Mouse (Mus musculus): Measurements from ENCODE around the gene Tnfaip8l1.

Gene Tnfaip8l1

DNA sequence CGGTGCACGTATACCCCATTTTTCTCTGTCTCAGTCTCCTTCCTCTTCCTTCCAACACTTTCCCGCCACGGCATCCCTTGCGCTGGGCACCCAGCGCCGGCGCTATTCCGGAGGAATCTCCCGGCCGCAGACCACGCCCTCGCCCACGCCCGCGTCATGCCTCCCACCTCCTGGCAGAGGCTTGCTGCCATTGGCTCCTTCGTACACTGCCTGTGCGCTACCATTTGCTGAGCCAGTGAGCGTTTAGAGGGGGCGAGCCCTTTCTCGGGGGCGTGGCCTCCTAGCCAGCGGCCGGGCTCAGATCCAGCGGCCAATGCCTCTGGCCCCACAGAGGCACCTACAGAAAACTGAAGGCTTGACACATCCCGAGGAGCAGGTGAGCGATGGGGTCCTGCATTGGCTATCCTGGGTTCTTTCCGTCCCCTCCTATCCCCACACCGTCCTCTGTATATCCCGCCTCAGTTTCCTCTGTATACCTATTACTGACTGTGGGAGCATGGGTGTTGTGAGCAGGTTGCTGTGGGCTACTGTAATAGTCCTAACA, at the start of gene Tnfaip8l1:
Gene Tnfaip8l1 (plus strand): TSS at position 247 of the 544 bp plus-strand sequence.
- DNase-seq (ENCODE audit: low spot score) = peak; percentile 93

DNA sequence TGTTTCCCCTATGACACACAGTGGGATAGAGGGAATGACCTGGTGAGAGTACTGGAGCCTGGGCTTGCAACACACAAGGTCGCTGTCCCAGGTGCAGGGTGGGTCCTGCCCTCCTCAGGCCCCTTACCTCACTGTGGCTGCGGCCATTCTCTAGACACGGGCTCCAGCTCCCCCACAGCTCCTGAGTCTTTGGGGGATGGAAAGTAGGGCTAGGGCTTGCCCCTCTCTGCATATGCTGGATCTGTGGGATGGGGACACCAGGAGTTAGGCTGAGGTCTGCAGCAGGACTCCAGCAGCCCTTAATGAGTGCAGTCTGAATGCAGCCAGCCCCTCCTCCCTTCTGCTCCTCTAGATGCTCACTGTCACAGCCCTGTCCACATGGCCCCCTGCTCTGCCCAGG, 49.5 kb upstream of the Tnfaip8l1 start:
- DNase-seq (ENCODE audit: low spot score) = no peak

GRCm38 (mm10) chr17:56116193-56116592, 46.1 kb upstream of the Tnfaip8l1 start:
- DNase-seq (ENCODE audit: low spot score) = no peak

- DNase-seq (ENCODE audit: low spot score) = peak; percentile 69
These were observed 45.0 kb upstream of the Tnfaip8l1 start, which contains the start of gene Plin5 for GRCm38 (mm10) chr17:56117251-56117710. Gene Plin5 (minus strand): TSS chr17:56117596.

GRCm38 (mm10) chr17:56119431-56119830, 42.8 kb upstream of the Tnfaip8l1 start:
- no peak for DNase-seq (ENCODE audit: low spot score)

DNA sequence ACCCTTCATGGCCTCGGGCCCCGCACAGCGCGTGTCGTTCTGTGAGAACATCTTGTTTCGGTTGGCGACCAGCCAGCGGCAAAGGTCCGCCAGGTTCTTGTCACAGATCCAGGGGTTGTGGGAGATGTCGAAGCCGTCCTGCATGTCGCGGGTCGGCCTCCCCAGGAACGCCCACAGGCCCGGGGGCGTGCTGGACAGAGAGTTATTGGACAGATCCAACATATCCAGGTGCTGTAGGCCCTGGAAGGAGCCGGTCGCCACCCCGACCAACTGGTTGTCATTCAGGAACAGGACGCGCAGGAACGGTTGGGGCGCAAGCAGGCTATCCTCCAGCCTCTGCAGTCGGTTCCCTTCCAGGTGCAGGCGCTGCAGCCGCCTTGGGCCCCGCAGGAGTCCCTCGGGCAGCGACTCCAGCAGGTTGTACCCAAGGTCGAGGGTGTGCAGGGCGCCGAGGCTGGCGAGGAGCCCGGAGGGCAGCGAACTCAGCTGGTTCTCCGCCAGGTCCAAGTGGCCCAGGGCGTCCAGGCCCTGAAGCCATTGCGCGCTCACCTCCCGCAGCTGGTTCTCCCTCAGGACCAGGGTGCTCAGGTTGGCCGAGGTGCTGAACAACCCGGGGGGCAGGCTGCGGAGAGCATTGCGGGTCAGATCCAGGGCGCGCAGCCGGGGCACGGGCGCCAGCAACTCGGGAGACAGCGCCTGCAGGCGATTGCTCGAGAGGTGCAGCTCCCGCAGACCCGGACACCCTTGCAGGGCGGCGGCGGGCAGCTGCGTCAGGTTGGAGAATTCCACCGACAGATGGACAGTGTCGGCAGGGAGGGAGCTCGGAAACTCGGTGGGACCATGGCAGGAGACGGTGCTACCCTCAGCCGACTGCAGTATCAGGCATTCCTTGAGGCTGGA, 42.0 kb upstream of the Tnfaip8l1 start:
- DNase-seq (ENCODE audit: low spot score) = peak; percentile 65

DNA sequence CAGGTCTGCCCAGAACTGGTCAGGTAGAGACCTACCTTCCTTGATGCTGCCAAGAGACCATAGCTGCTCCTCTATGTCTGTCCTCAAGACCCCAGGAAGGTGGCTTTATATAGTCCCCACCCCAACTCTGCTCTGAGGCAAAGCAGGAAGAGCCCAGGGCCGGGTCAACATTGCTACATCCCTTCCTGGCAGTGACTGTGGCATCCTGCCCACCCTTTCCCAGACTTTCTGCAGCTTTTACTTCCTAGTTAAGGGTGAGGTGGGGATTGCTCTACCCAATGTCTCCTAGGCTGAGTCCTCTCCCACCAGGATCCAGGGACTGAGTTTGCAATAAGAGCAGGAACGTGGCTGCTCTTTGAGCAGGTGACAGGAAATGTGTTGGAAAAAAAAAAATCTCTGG, 40.5 kb upstream of the Tnfaip8l1 start, which contains the start of gene Lrg1:
Gene Lrg1 (minus strand): TSS at position 176 of the 400 bp plus-strand sequence.
- DNase-seq (ENCODE audit: low spot score) = no peak

DNA sequence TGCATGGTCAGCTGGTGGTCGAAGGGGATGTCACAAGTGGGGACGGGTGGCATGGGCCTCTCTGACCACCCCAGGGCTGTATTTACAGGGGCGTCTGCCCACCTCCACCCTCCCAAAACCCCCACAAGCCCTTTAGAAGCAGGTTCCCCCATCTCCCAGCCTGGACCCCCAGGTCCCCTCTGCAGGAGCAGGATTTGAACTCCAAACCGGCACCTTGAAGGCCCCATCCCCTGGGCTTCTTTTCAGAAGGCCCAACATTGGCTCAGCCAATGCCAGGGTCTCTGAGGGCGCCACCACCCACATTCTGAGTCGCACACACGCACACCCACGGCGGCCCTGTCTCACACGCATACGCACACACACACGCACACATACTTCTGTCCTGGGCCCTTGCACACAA, 39.1 kb upstream of the Tnfaip8l1 start:
- no peak for DNase-seq (ENCODE audit: low spot score)

- no peak for DNase-seq (ENCODE audit: low spot score)
These were observed 38.5 kb upstream of the Tnfaip8l1 start for GRCm38 (mm10) chr17:56123681-56124340.

- DNase-seq (ENCODE audit: low spot score) = peak; percentile 56
These were observed 37.7 kb upstream of the Tnfaip8l1 start for GRCm38 (mm10) chr17:56124377-56125275.

DNA sequence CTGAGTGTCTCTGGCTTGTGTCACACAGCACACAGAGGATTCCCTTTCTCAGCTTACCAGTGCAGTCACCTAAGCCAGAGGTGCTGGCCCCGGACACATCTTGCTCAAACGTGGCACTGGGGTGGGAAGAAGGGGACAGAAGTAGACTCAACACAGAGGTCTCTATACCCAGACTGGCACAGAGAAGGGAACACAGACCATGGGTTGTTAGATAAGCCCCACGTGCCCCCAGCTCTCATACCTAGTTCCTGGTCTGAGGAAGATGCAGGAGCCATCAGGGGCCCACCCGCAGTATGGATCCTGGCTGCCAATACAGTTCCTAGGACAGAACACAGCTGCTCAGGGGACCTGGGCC, 37.0 kb upstream of the Tnfaip8l1 start:
- no peak for DNase-seq (ENCODE audit: low spot score)

- DNase-seq (ENCODE audit: low spot score) = no peak
These were observed 36.1 kb upstream of the Tnfaip8l1 start for GRCm38 (mm10) chr17:56126175-56126574.

GRCm38 (mm10) chr17:56128246-56128645, 34.0 kb upstream of the Tnfaip8l1 start:
- no peak for DNase-seq (ENCODE audit: low spot score)

- no peak for DNase-seq (ENCODE audit: low spot score)
These were observed 31.1 kb upstream of the Tnfaip8l1 start for GRCm38 (mm10) chr17:56131136-56131535.

DNA sequence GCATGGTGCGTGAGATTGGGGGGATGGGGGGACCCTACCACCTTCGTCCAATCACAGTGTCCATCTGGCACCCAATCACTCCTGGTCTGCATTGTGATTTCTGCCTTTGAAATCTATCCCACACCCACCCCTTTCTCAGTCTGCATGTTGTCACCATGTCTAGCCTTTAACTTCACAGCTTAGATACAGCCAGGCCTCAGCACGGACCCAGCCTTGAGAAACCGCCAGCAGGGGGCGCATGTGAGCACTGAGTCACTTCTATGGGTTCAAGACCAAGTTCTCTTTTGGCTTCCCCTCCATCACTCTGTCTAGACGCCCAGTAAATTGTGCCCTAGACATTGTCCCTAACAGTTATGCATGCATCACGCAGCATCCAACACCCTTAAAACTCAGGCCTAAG, 30.5 kb upstream of the Tnfaip8l1 start:
- peak; percentile 61 for DNase-seq (ENCODE audit: low spot score)

DNA sequence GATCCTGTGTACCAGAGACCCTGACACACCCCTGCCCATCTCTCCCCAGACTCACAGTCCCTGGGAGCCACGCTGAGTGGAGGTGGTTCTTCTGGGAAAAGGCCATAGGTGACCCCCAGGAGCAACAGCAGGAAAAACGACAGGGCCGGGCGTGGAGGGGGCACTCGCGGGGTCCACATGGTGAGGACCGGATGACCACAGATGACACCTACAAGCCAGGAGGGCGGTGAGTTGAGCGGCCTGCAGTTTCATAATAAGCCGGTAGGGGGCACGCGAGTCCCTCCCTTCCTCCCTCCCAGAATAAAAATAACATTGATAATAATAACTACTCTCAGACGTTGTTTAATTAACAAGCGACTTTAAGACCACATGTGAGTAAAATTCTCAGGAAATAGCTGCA, 29.6 kb upstream of the Tnfaip8l1 start:
- peak; percentile 54 for DNase-seq (ENCODE audit: low spot score)

GRCm38 (mm10) chr17:56133457-56134363, 28.6 kb upstream of the Tnfaip8l1 start:
- DNase-seq (ENCODE audit: low spot score) = no peak

GRCm38 (mm10) chr17:56134463-56134971, 27.8 kb upstream of the Tnfaip8l1 start:
- peak; percentile 70 for DNase-seq (ENCODE audit: low spot score)

GRCm38 (mm10) chr17:56136558-56136957, 25.7 kb upstream of the Tnfaip8l1 start:
- DNase-seq (ENCODE audit: low spot score) = no peak
